Mouse (Mus musculus) forebrain, embryonic 10.5 days (tissue): ENCODE measurements around the gene Zzz3. TPM values are rescaled to one million over a fixed set of nuclear protein-coding genes. Genes with fewer than 3 reads are reported as not detected.

Source experiments
- DNase-seq: peaks from one replicate; pipeline ENCODE4 v3.0.0-alpha.2; 2017; ENCODE audit warnings: low spot score; ENCODE audit errors: extremely low spot score
- H3K27ac ChIP-seq: fragments of 300-500 bp; sonication (generic); 2 replicates; pipeline ENCODE4 v1.5.1; 2016; ENCODE audit warnings: mild to moderate bottlenecking
- H3K27me3 ChIP-seq: fragments of 300-500 bp; sonication (generic); 2 replicates; pipeline ENCODE4 v1.6.1; 2016; ENCODE audit warnings: mild to moderate bottlenecking; ENCODE audit not compliant: poor library complexity, severe bottlenecking
- H3K36me3 ChIP-seq: fragments of 300-500 bp; sonication (generic); replicated peaks from 2 replicates; pipeline ENCODE4 v1.6.1; 2016; ENCODE audit warnings: mild to moderate bottlenecking, moderate library complexity
- H3K4me1 ChIP-seq: fragments of 300-500 bp; sonication (generic); 2 replicates; pipeline ENCODE4 v1.6.1; 2016
- H3K4me3 ChIP-seq: fragments of 300-500 bp; sonication (generic); 2 replicates; pipeline ENCODE4 v1.5.1; 2016; ENCODE audit warnings: mild to moderate bottlenecking, moderate library complexity
- H3K9me3 ChIP-seq: fragments of 300-500 bp; sonication (generic); 2 replicates; pipeline ENCODE4 v1.6.1; 2016; ENCODE audit warnings: mild to moderate bottlenecking, moderate library complexity
- WGBS: fragments of 180-500 bp; shearing (Covaris S2); methylation state at CpG from one replicate; pipeline ENCODE4 v1.1.7; 2016; 5-methylcytosine and 5-hydroxymethylcytosine counted together
- polyA plus RNA-seq: library from polyadenylated mRNA; unstranded; fragments of >200 nt; fragmentation: Nextera tagmentation; extraction: Ambion mirVana; gene quantifications from 2 replicates; pipeline ENCODE4 v1.2.1, GENCODE M21; 2016

Gene Zzz3
- polyA plus RNA-seq, 1 experiment from 2014 or later = 56.4 TPM

- Histone ChIP-seq H3K9me3 (no peaks in the 10 kb centered on the region), H3K4me1 (peaks cover 6% of the 10 kb centered on the region; the same call in 1 of the 2 replicates), H3K36me3 (peaks cover 72% of the 10 kb centered on the region), H3K27me3 (no peaks in the 10 kb centered on the region), H3K4me3 (no peak overlapping the region), H3K27ac (no peak overlapping the region)
- DNase-seq = no peak
- 63% methylated on average over 4 of the region's 4 CpGs for WGBS
Observed at GRCm38 (mm10) chr3:152460802-152461201, 65.5 kb downstream of the Zzz3 start.

- 94% methylated on average over 10 of the region's 10 CpGs for WGBS
- H3K27me3 ChIP-seq = no peaks in the 10 kb centered on the region
- H3K9me3 ChIP-seq = no peaks in the 10 kb centered on the region
- H3K4me3 ChIP-seq = no peak overlapping the region
- peaks cover 59% of the 10 kb centered on the region for H3K36me3 ChIP-seq
- H3K4me1 ChIP-seq = peaks cover 6% of the 10 kb centered on the region; the same call in 1 of the 2 replicates
- DNase-seq = no peak
- H3K27ac ChIP-seq = no peak overlapping the region
Observed at GRCm38 (mm10) chr3:152462038-152462547, 66.8 kb downstream of the Zzz3 start.

- peaks cover 51% of the 10 kb centered on the region for H3K36me3 ChIP-seq
- no peak for DNase-seq
- no peak overlapping the region for H3K27ac ChIP-seq
- no peaks in the 10 kb centered on the region for H3K9me3 ChIP-seq
- 95% methylated on average over 10 of the region's 10 CpGs for WGBS
- peaks cover 6% of the 10 kb centered on the region; the same call in 1 of the 2 replicates for H3K4me1 ChIP-seq
- no peaks in the 10 kb centered on the region for H3K27me3 ChIP-seq
- H3K4me3 ChIP-seq = no peak overlapping the region
Observed at GRCm38 (mm10) chr3:152462900-152463299, 67.6 kb downstream of the Zzz3 start.

GRCm38 (mm10) chr3:152464462-152464861 is 69.2 kb downstream of the Zzz3 start:
- H3K27me3 ChIP-seq = no peaks in the 10 kb centered on the region
- no peak overlapping the region for H3K4me3 ChIP-seq
- peaks cover 6% of the 10 kb centered on the region; the same call in 1 of the 2 replicates for H3K4me1 ChIP-seq
- DNase-seq = no peak
- 95% methylated on average over 3 of the region's 3 CpGs for WGBS
- peaks cover 37% of the 10 kb centered on the region for H3K36me3 ChIP-seq
- no peak overlapping the region for H3K27ac ChIP-seq
- no peaks in the 10 kb centered on the region for H3K9me3 ChIP-seq

DNA sequence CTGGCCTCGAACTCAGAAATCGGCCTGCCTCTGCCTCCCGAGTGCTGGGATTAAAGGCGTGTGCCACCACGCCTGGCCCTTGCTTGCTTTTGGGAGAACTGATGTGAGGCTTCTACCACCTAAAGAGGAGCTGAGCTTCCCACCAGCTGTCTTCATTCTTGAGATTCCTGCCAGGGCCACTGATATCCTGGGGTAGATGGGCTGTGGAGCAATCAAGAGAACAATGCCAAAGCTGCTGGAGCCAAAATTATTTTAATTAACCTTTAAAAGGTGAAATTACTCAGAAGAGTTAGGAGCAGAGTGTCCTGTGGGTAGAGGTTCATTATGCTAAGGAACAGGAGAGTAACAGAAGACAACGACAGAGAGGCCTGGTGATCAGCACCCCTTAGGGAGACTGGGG is 70.1 kb downstream of the Zzz3 start:
- H3K27ac ChIP-seq = no peak overlapping the region
- peaks cover 6% of the 10 kb centered on the region; the same call in 1 of the 2 replicates for H3K4me1 ChIP-seq
- no peak overlapping the region for H3K4me3 ChIP-seq
- WGBS = 88% methylated on average over 6 of the region's 6 CpGs
- DNase-seq = no peak
- no peaks in the 10 kb centered on the region for H3K9me3 ChIP-seq
- peaks cover 31% of the 10 kb centered on the region for H3K36me3 ChIP-seq
- no peaks in the 10 kb centered on the region for H3K27me3 ChIP-seq

GRCm38 (mm10) chr3:152466849-152467248 is 71.6 kb downstream of the Zzz3 start:
- 96% methylated on average over 9 of the region's 9 CpGs for WGBS
- Histone ChIP-seq H3K4me3 (no peak overlapping the region), H3K4me1 (no peaks in the 10 kb centered on the region), H3K27ac (no peak overlapping the region), H3K27me3 (no peaks in the 10 kb centered on the region), H3K36me3 (peaks cover 16% of the 10 kb centered on the region), H3K9me3 (no peaks in the 10 kb centered on the region)
- DNase-seq = no peak

- 90% methylated on average over 4 of the region's 4 CpGs for WGBS
- no peak for DNase-seq
- Histone ChIP-seq H3K27ac (no peak overlapping the region), H3K9me3 (no peaks in the 10 kb centered on the region), H3K27me3 (no peaks in the 10 kb centered on the region), H3K4me1 (no peaks in the 10 kb centered on the region), H3K36me3 (peaks cover 11% of the 10 kb centered on the region), H3K4me3 (no peak overlapping the region)
Observed at GRCm38 (mm10) chr3:152467312-152467711, 72.0 kb downstream of the Zzz3 start.

GRCm38 (mm10) chr3:152468032-152468431 is 72.8 kb downstream of the Zzz3 start:
- no peak overlapping the region for H3K4me3 ChIP-seq
- WGBS = 90% methylated on average over 8 of the region's 8 CpGs
- H3K36me3 ChIP-seq = peaks cover 6% of the 10 kb centered on the region; the same call in 1 of the 2 replicates
- H3K4me1 ChIP-seq = no peaks in the 10 kb centered on the region
- no peaks in the 10 kb centered on the region for H3K27me3 ChIP-seq
- no peak overlapping the region for H3K27ac ChIP-seq
- no peak for DNase-seq
- H3K9me3 ChIP-seq = no peaks in the 10 kb centered on the region

DNA sequence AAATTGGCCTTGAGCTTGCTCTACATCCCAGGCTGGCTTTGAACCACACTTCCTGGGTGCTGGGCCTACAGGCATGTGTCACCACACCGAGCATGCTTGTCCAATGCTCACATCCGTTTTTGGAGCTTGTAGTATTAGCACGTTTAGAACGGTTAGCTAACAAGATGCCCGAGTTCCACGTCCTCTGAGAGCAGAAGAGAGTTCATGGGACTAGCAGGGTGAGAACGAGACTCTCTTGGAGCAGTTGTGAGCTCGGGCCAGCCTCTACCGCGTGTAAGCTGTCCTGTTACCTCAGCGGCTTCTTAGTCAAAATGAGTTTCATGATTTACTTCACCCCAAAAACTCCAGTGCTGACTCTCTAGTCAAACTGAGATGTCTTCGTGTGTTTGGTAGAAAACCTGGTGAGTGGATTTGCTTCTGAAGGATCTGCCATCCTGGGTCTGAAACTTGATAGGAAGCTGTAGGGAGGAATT is 73.3 kb downstream of the Zzz3 start:
- Histone ChIP-seq H3K27ac (no peak overlapping the region), H3K36me3 (peaks cover 2% of the 10 kb centered on the region; the same call in 1 of the 2 replicates), H3K9me3 (no peaks in the 10 kb centered on the region), H3K4me1 (no peaks in the 10 kb centered on the region), H3K4me3 (no peak overlapping the region), H3K27me3 (no peaks in the 10 kb centered on the region)
- DNase-seq = no peak
- WGBS = 90% methylated on average over 12 of the region's 12 CpGs

DNA sequence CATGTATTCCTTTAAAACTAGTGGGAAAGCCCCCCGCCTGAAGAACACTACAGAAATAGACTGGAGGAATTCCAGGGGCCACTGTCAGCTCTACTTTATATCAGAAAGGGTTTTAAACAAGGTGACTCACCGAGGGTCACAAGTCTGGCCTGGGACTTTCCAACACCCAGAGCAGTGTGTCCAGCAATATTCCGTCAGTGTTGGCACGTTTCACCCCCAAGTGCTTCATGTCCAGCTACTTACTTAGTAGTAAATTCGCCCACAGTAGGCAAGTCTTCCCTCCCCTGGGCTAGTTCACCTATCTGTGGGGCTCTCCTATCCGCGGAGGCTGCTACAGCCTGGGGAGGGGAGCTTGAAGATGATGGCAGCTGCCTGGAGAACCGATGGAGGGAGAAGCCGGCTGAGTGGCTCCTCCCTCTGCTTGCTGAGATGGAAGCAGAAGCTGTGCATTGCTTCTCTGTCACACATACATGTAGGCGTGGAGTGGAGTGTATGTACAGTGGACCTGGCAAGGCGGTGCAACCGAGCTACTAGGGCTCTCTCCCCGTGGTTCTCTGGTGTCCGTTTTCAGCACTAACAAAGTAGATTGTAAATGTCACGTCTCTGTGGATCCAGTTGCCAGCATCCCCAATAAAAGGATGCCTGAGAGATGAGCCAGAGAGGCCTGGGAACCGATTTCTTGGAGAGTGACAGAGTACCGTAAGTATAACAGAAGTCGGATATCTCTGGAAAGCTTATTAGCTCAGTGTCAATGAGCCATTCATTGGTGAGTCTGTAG is 74.3 kb downstream of the Zzz3 start:
- DNase-seq = no peak
- Histone ChIP-seq H3K27ac (no peak overlapping the region), H3K4me1 (no peaks in the 10 kb centered on the region), H3K4me3 (no peak overlapping the region), H3K36me3 (no peaks in the 10 kb centered on the region), H3K27me3 (no peaks in the 10 kb centered on the region), H3K9me3 (no peaks in the 10 kb centered on the region)
- 86% methylated on average over 18 of the region's 18 CpGs for WGBS

GRCm38 (mm10) chr3:152470347-152470746 is 75.1 kb downstream of the Zzz3 start:
- no peak for DNase-seq
- Histone ChIP-seq H3K27ac (no peak overlapping the region), H3K4me1 (no peaks in the 10 kb centered on the region), H3K36me3 (no peaks in the 10 kb centered on the region), H3K4me3 (no peak overlapping the region), H3K27me3 (no peaks in the 10 kb centered on the region), H3K9me3 (no peaks in the 10 kb centered on the region)
- 93% methylated on average over 10 of the region's 10 CpGs for WGBS

DNA sequence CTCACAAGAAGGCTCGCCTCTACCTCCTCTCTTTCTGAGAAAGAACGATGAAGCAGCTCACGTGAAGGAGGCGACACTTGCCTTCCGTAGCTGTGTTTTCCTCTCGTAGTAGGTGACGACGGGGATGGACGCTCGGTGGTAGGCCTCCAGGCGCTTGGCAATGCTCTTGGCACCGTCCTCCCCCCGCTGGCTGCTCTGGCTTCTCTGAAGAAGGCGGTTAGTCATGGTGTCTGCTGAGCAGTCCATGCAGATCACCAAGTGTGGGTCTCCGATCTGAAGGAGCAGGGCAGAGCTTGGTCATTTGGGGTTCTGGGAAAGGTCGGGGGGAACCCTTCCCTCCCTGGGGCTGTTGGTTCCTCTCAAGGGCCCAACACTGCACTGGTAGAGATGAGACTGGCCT is 77.4 kb downstream of the Zzz3 start:
- Histone ChIP-seq H3K4me1 (peaks cover 9% of the 10 kb centered on the region), H3K9me3 (no peaks in the 10 kb centered on the region), H3K27me3 (peaks cover 7% of the 10 kb centered on the region; the same call in 1 of the 2 replicates), H3K27ac (no peak overlapping the region), H3K36me3 (no peaks in the 10 kb centered on the region), H3K4me3 (no peak overlapping the region)
- no peak for DNase-seq
- WGBS = 88% methylated on average over 16 of the region's 16 CpGs

GRCm38 (mm10) chr3:152474582-152475277 is 79.5 kb downstream of the Zzz3 start:
- H3K4me1 ChIP-seq = peaks cover 26% of the 10 kb centered on the region
- H3K4me3 ChIP-seq = no peak overlapping the region
- H3K36me3 ChIP-seq = no peaks in the 10 kb centered on the region
- 66% methylated on average over 15 of the region's 15 CpGs for WGBS
- no peaks in the 10 kb centered on the region for H3K9me3 ChIP-seq
- DNase-seq = peak; percentile 46
- peaks cover 7% of the 10 kb centered on the region; the same call in 1 of the 2 replicates for H3K27me3 ChIP-seq
- no peak overlapping the region for H3K27ac ChIP-seq
